Mouse (Mus musculus): ENCODE measurements around the gene Isl1. TPM values are rescaled to one million over a fixed set of nuclear protein-coding genes. Genes with fewer than 3 reads are reported as not detected.
A peak's percentile ranks its signal among the peaks of the same experiment; 100 is the strongest.

The Isl1 gene
- polyA plus RNA-seq, 1 experiment from 2014 or later = 30.7 TPM

DNA sequence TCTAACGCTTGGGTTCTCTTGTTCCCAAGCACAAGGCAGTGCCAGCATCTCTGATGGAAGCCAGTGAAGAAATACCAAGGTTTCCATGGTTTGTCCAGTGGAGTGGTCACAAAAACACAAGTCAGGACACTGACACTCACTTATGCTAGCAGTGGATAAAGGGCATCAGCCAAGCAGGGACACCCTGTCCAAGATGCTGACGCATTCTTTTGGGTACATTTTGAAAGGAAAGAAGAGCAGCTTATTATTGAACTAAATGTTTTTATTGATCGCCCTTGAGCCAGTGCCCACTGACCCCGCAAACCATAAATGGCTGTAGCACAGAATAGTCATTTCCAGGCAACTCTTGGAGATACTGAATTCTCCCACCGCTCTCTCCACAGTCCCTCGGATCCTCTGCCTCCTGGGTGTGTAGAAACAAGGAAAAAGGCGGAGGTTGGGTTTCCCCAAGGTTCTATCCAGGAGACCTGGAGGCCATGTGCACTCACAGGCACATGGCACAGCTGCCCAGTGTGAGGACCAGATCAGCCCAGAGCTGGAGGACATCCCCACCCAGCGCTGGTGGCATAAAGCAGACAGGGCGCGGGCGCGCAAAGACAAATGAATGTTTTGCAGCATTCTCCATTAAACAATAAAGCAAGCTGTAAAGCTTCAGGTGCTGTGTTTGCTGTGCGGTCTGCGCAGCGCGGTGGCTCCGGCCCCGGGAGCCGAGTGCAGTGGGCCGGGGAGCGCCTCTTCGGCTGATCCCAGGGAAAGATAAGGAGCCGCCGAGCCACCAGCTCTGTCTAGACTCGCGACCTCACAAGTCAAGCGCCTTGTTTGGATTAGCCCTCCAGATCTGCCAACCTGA is 16.0 kb downstream of the Isl1 start:
- ATAC-seq (replicated peaks) = peak; percentile 71
- Histone ChIP-seq H3K27me3 (replicated peaks) (peaks cover 68% of the 10 kb centered on the region), H3K27ac (no peak overlapping the region), H3K4me1 (peaks cover 3% of the 10 kb centered on the region; the same call in 1 of the 2 replicates), H3K4me3 (no peak overlapping the region; the same call in 1 of the 2 replicates), H3K4me2 (no peak overlapping the region), H3K9ac (no peak overlapping the region), H3K9me3 (no peaks in the 10 kb centered on the region), H3K36me3 (replicated peaks) (no peaks in the 10 kb centered on the region)
- 2% methylated on average over 27 of the region's 27 CpGs for WGBS

DNA sequence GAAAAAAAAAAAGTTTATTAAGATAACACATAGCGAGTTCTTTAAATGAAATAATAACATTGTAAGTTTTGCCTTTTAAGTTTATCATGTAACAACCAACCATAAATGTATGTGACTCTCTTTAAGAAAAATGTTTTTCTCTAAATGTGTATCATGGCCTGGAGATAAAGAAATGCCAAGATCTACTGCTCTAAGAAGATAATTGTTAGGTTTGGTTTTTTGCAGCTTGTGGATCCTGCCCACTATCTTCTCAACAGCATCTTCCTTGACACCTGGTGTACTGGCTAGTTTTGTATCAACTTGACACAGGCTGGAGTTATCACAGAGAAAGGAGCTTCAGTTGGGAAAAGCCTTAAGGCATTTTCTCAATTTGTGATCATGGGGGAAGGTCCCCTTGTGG is 19.8 kb downstream of the Isl1 start:
- H3K4me1 ChIP-seq = peaks cover 3% of the 10 kb centered on the region; the same call in 1 of the 2 replicates
- ATAC-seq (replicated peaks) = no peak
- no peak overlapping the region for H3K27ac ChIP-seq
- H3K4me2 ChIP-seq = no peak overlapping the region
- H3K9me3 ChIP-seq = no peaks in the 10 kb centered on the region
- H3K36me3 ChIP-seq (replicated peaks) = no peaks in the 10 kb centered on the region
- 95% methylated on average over 1 of the region's 1 CpGs for WGBS
- H3K9ac ChIP-seq = no peak overlapping the region
- peaks cover 35% of the 10 kb centered on the region for H3K27me3 ChIP-seq (replicated peaks)
- no peak overlapping the region for H3K4me3 ChIP-seq

GRCm38 (mm10) chr13:116279207-116279772 is 30.2 kb downstream of the Isl1 start:
- Histone ChIP-seq H3K27me3 (replicated peaks) (no peaks in the 10 kb centered on the region), H3K36me3 (replicated peaks) (no peaks in the 10 kb centered on the region), H3K9me3 (no peaks in the 10 kb centered on the region), H3K4me1 (0 out of 2 replicates have a peak, but pooled peaks cover 4% of the 10 kb centered on the region), H3K4me3 (no peak overlapping the region), H3K9ac (no peak overlapping the region), H3K4me2 (no peak overlapping the region), H3K27ac (no peak overlapping the region)
- ATAC-seq (replicated peaks) = no peak
- 25% methylated on average over 9 of the region's 9 CpGs for WGBS
